14 mouse cellular contexts compared by ENCODE assay signal in the genomic region with DNA sequence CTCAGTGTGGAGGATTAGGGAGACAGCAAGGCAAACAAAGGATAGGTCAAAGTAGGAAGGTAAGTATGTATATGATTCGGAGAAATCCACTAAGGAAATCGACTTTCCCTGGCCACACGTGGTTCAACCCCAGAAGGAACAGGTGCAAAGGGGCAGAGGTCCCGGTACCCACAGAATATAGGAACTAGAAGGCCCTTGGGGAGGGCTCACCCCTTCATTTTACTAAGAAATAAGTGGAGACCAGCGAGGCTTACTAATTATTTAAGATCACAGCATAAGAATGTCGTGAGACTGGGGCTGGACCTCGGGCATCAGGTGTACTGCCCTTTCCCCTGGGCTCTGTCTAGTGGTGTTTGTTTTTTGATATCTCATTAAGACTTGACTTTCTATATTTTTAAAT.
DNase-seq lines count a peak whose midpoint lies in the region; ATAC-seq and TF ChIP-seq lines count a peak whose summit lies in the region.
"Had no signal": no experiment of that assay in that cellular context is flagged by ENCODE, and none has a peak within 500 bp of the region (broad histone marks: within the 10 kb centered on the region; RNA-seq: fewer than 3 reads in every experiment).

No protein-coding gene starts in this region.

- peak overlapping the region; percentile 42; the same call in 1 of the 2 replicates for H3K4me2 ChIP-seq in forebrain, postnatal 0 days (ENCODE audit: low read depth)
- H3K4me2 ChIP-seq in forebrain, embryonic 13.5 days: no peak overlapping the region
- peak overlapping the region; percentile 54; the same call in 1 of the 2 replicates for H3K4me2 ChIP-seq in limb, embryonic 12.5 days
- H3K4me2 ChIP-seq in neural tube, embryonic 12.5 days (replicated peaks): no peak overlapping the region
- peak overlapping the region; percentile 80; the same call in 1 of the 2 replicates for H3K4me2 ChIP-seq in stomach, embryonic 16.5 days (ENCODE audit: low read depth, low read length)

- no peaks in the 10 kb centered on the region for H3K9me3 ChIP-seq in forebrain, postnatal 0 days (ENCODE audit: low read length)
- no peaks in the 10 kb centered on the region for H3K9me3 ChIP-seq in forebrain, embryonic 13.5 days (replicated peaks)
- H3K9me3 ChIP-seq in limb, embryonic 12.5 days: no peaks in the 10 kb centered on the region
- H3K9me3 ChIP-seq in limb, embryonic 10.5 days (replicated peaks): no peaks in the 10 kb centered on the region
- no peaks in the 10 kb centered on the region for H3K9me3 ChIP-seq in neural tube, embryonic 12.5 days
- H3K9me3 ChIP-seq in stomach, embryonic 16.5 days (replicated peaks; ENCODE audit: control insufficient read depth, low read length): no peaks in the 10 kb centered on the region
- H3K9me3 ChIP-seq: embryonic facial prominence, embryonic 13.5 days; forebrain, embryonic 15.5 days; liver, embryonic 12.5 days had no signal

- no peak overlapping the region for H3K4me3 ChIP-seq in forebrain, postnatal 0 days (ENCODE audit: low read depth, low read length)
- no peak overlapping the region for H3K4me3 ChIP-seq in forebrain, embryonic 13.5 days
- no peak overlapping the region for H3K4me3 ChIP-seq in limb, embryonic 12.5 days (replicated peaks)
- H3K4me3 ChIP-seq in limb, embryonic 10.5 days: no peak overlapping the region
- no peak overlapping the region for H3K4me3 ChIP-seq in neural tube, embryonic 12.5 days
- no peak overlapping the region for H3K4me3 ChIP-seq in stomach, embryonic 16.5 days (replicated peaks; ENCODE audit: low read length)
- H3K4me3 ChIP-seq: liver, embryonic 12.5 days had no signal

- WGBS in forebrain, postnatal 0 days: 82% methylated on average over 7 of the region's 7 CpGs
- WGBS in forebrain, embryonic 13.5 days: 74% methylated on average over 7 of the region's 7 CpGs
- WGBS in limb, embryonic 12.5 days: 84% methylated on average over 7 of the region's 7 CpGs
- WGBS in limb, embryonic 10.5 days: 88% methylated on average over 7 of the region's 7 CpGs
- WGBS in neural tube, embryonic 12.5 days: 84% methylated on average over 7 of the region's 7 CpGs
- WGBS in stomach, embryonic 16.5 days: 68% methylated on average over 7 of the region's 7 CpGs

- H3K27me3 ChIP-seq in forebrain, postnatal 0 days (ENCODE audit: insufficient read depth, low read length): no peaks in the 10 kb centered on the region
- H3K27me3 ChIP-seq in forebrain, embryonic 13.5 days: no peaks in the 10 kb centered on the region
- no peaks in the 10 kb centered on the region for H3K27me3 ChIP-seq in limb, embryonic 12.5 days
- H3K27me3 ChIP-seq in limb, embryonic 10.5 days (ENCODE audit: low read depth, poor library complexity, severe bottlenecking): peaks cover 36% of the 10 kb centered on the region
- H3K27me3 ChIP-seq in neural tube, embryonic 12.5 days (replicated peaks): no peaks in the 10 kb centered on the region
- no peaks in the 10 kb centered on the region for H3K27me3 ChIP-seq in stomach, embryonic 16.5 days (ENCODE audit: control insufficient read depth, insufficient read depth, low read length)
- H3K27me3 ChIP-seq: embryonic facial prominence, embryonic 13.5 days; forebrain, embryonic 15.5 days had no signal

- H3K36me3 ChIP-seq in forebrain, postnatal 0 days (ENCODE audit: insufficient read depth): no peaks in the 10 kb centered on the region
- no peaks in the 10 kb centered on the region for H3K36me3 ChIP-seq in forebrain, embryonic 13.5 days (ENCODE audit: poor library complexity, severe bottlenecking)
- H3K36me3 ChIP-seq in limb, embryonic 12.5 days: no peaks in the 10 kb centered on the region
- H3K36me3 ChIP-seq in limb, embryonic 10.5 days: no peaks in the 10 kb centered on the region
- H3K36me3 ChIP-seq in neural tube, embryonic 12.5 days: no peaks in the 10 kb centered on the region
- no peaks in the 10 kb centered on the region for H3K36me3 ChIP-seq in stomach, embryonic 16.5 days (ENCODE audit: control insufficient read depth, insufficient read depth, low read length)
- H3K36me3 ChIP-seq: embryonic facial prominence, embryonic 13.5 days; forebrain, embryonic 15.5 days; liver, embryonic 12.5 days had no signal

- ATAC-seq in forebrain, postnatal 0 days: no peak
- ATAC-seq in forebrain, embryonic 13.5 days: no peak
- no peak for ATAC-seq in limb, embryonic 12.5 days (ENCODE audit: insufficient number of reproducible peaks, insufficient read depth, low FRiP score, low TSS enrichment, low read depth)
- 0 out of 2 replicates have a peak, but pooled peaks have one; percentile 19 for ATAC-seq in neural tube, embryonic 12.5 days (ENCODE audit: low FRiP score, low read depth)
- no peak for ATAC-seq in stomach, embryonic 16.5 days (ENCODE audit: insufficient read depth, low FRiP score)
- ATAC-seq: CD4-positive, CD25-positive, alpha-beta regulatory T cell, adult 4 months; liver, embryonic 12.5 days had no signal

- no peak for DNase-seq in forebrain, postnatal 0 days
- DNase-seq in limb, embryonic 10.5 days (ENCODE audit: low spot score): no peak
- DNase-seq in neural tube, embryonic 10.5 days (ENCODE audit: extremely low spot score, low spot score): no peak
- DNase-seq in cerebellum, adult 8-10 months: no peak

- TF ChIP-seq CTCF in forebrain, postnatal 0 days (IDR thresholded peaks at IDR 0.05; ENCODE audit: low read depth): no peak

- no peak overlapping the region for H3K27ac ChIP-seq in forebrain, postnatal 0 days (ENCODE audit: low read depth, low read length)
- no peak overlapping the region for H3K27ac ChIP-seq in forebrain, embryonic 13.5 days
- H3K27ac ChIP-seq in limb, embryonic 12.5 days: no peak overlapping the region
- no peak overlapping the region for H3K27ac ChIP-seq in limb, embryonic 10.5 days
- no peak overlapping the region for H3K27ac ChIP-seq in neural tube, embryonic 12.5 days
- no peak overlapping the region for H3K27ac ChIP-seq in stomach, embryonic 16.5 days (ENCODE audit: low read length)
- H3K27ac ChIP-seq: embryonic facial prominence, embryonic 13.5 days; layer of hippocampus, adult 2 months; left cerebral cortex, adult 2 months; liver, embryonic 12.5 days had no signal

- H3K4me1 ChIP-seq in forebrain, postnatal 0 days (ENCODE audit: insufficient read depth): peaks cover 13% of the 10 kb centered on the region
- peaks cover 15% of the 10 kb centered on the region for H3K4me1 ChIP-seq in forebrain, embryonic 13.5 days
- H3K4me1 ChIP-seq in limb, embryonic 12.5 days (replicated peaks): peaks cover 14% of the 10 kb centered on the region
- H3K4me1 ChIP-seq in limb, embryonic 10.5 days: peaks cover 10% of the 10 kb centered on the region
- H3K4me1 ChIP-seq in neural tube, embryonic 12.5 days: peaks cover 9% of the 10 kb centered on the region; the same call in 1 of the 2 replicates
- H3K4me1 ChIP-seq in stomach, embryonic 16.5 days (ENCODE audit: control insufficient read depth, insufficient read depth, low read length): peaks cover 12% of the 10 kb centered on the region
- H3K4me1 ChIP-seq: liver, embryonic 12.5 days had no signal

- 0 out of 2 replicates have a peak overlapping the region, but pooled peaks have one; percentile 46 for H3K9ac ChIP-seq in forebrain, postnatal 0 days
- no peak overlapping the region for H3K9ac ChIP-seq in forebrain, embryonic 13.5 days
- H3K9ac ChIP-seq in limb, embryonic 12.5 days (replicated peaks): no peak overlapping the region
- no peak overlapping the region for H3K9ac ChIP-seq in neural tube, embryonic 12.5 days
- H3K9ac ChIP-seq in stomach, embryonic 16.5 days (ENCODE audit: low read length): no peak overlapping the region
- H3K9ac ChIP-seq: liver, embryonic 12.5 days had no signal

Comparison
In these comparisons a context has a peak if more than half of its experiments do, and no peak if none do; other contexts are left out.
1. H3K4me2 ChIP-seq: peak in forebrain, postnatal 0 days (single experiment), limb, embryonic 12.5 days (single experiment) and stomach, embryonic 16.5 days (single experiment); none in forebrain, embryonic 13.5 days (single experiment) and neural tube, embryonic 12.5 days (single experiment).